Mouse (Mus musculus) kidney, embryonic 15.5 days (tissue): ENCODE measurements around the gene Cfap61. TPM values are rescaled to one million over a fixed set of nuclear protein-coding genes. Genes with fewer than 3 reads are reported as not detected.

Source experiments
- ATAC-seq: fragments of 200-750 bp; cut with Nextera tagmentation; replicated peaks from 2 replicates; pipeline ENCODE4 v1.8.0; 2017; ENCODE audit warnings: moderate TSS enrichment; ENCODE audit not compliant: low FRiP score
- H3K27ac ChIP-seq: fragments of 300-500 bp; sonication (generic); 2 replicates; pipeline ENCODE4 v1.5.1; 2015; ENCODE audit warnings: mild to moderate bottlenecking, inconsistent platforms
- H3K27me3 ChIP-seq: fragments of 300-500 bp; sonication (generic); 2 replicates; pipeline ENCODE4 v1.6.1; 2015; ENCODE audit warnings: inconsistent platforms
- H3K36me3 ChIP-seq: fragments of 300-500 bp; sonication (generic); 2 replicates; pipeline ENCODE4 v1.6.1; 2015; ENCODE audit warnings: inconsistent platforms
- H3K4me1 ChIP-seq: fragments of 300-500 bp; sonication (generic); 2 replicates; pipeline ENCODE4 v1.6.1; 2015; ENCODE audit warnings: inconsistent platforms
- H3K4me2 ChIP-seq: fragments of 300-500 bp; sonication (generic); 2 replicates; pipeline ENCODE4 v1.6.1; 2015; ENCODE audit warnings: moderate library complexity, mild to moderate bottlenecking, inconsistent platforms
- H3K4me3 ChIP-seq: fragments of 300-500 bp; sonication (generic); replicated peaks from 2 replicates; pipeline ENCODE4 v1.5.1; 2015; ENCODE audit warnings: mild to moderate bottlenecking, inconsistent platforms
- H3K9ac ChIP-seq: fragments of 300-500 bp; sonication (generic); 2 replicates; pipeline ENCODE4 v1.6.1; 2015; ENCODE audit warnings: mild to moderate bottlenecking, inconsistent platforms
- H3K9me3 ChIP-seq: fragments of 300-500 bp; sonication (generic); replicated peaks from 2 replicates; pipeline ENCODE4 v1.6.1; 2016; ENCODE audit warnings: inconsistent platforms
- whole genome bisulfite sequencing: fragments of 180-500 bp; shearing (Covaris S2); methylation state at CpG from one replicate; pipeline ENCODE4 v1.1.7; 2015; ENCODE audit warnings: mixed read lengths; 5-methylcytosine and 5-hydroxymethylcytosine counted together
- polyA plus RNA-seq: library from polyadenylated mRNA; unstranded; fragments of >200 nt; fragmentation: Nextera tagmentation; extraction: Ambion mirVana; gene quantifications from 2 replicates; pipeline ENCODE4 v1.2.1, GENCODE M21; 2015

Gene Cfap61
- polyA plus RNA-seq, 1 experiment from 2014 or later, result 3.1 TPM

DNA sequence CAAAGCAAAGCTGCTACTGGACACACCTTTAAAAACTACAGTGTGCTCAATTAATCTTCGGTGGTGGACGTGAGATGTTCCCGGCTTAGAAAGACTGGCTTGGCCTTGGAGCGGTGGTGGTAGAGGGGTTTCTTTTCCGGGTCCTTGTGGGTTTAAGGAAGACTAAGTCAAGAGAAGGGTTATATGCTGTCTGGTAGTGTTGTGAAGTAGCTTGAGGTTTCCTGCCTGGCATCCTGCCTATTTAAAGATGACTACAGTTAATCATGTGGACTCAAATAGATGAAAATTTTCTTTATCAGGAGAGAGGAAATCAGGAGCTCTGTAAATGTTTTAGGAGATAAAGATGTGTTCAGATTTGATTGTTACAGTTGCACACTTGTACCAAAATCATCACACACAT lies 21.7 kb downstream of the Cfap61 start:
- no peaks in the 10 kb centered on the region for H3K36me3 ChIP-seq
- H3K27me3 ChIP-seq, result peaks cover 7% of the 10 kb centered on the region; the same call in 1 of the 2 replicates
- no peak for ATAC-seq
- H3K4me3 ChIP-seq, result no peak overlapping the region
- 44% methylated on average over 5 of the region's 5 CpGs for WGBS
- no peaks in the 10 kb centered on the region for H3K4me1 ChIP-seq
- H3K4me2 ChIP-seq, result no peak overlapping the region
- no peak overlapping the region for H3K27ac ChIP-seq
- no peak overlapping the region for H3K9ac ChIP-seq
- H3K9me3 ChIP-seq, result no peaks in the 10 kb centered on the region

- Histone ChIP-seq H3K36me3 (no peaks in the 10 kb centered on the region), H3K4me1 (no peaks in the 10 kb centered on the region), H3K4me2 (no peak overlapping the region), H3K4me3 (no peak overlapping the region), H3K9me3 (no peaks in the 10 kb centered on the region), H3K9ac (no peak overlapping the region), H3K27me3 (peaks cover 7% of the 10 kb centered on the region; the same call in 1 of the 2 replicates), H3K27ac (no peak overlapping the region)
- 12% methylated on average over 4 of the region's 4 CpGs for WGBS
- ATAC-seq, result no peak
These were observed 22.9 kb downstream of the Cfap61 start for GRCm38 (mm10) chr2:145957450-145957849.

GRCm38 (mm10) chr2:145958097-145958496 lies 23.5 kb downstream of the Cfap61 start:
- H3K36me3 ChIP-seq, result no peaks in the 10 kb centered on the region
- no peaks in the 10 kb centered on the region for H3K9me3 ChIP-seq
- no peak overlapping the region for H3K4me3 ChIP-seq
- H3K9ac ChIP-seq, result no peak overlapping the region
- no peaks in the 10 kb centered on the region for H3K4me1 ChIP-seq
- no peak for ATAC-seq
- H3K27me3 ChIP-seq, result peaks cover 7% of the 10 kb centered on the region; the same call in 1 of the 2 replicates
- WGBS, result 88% methylated on average over 6 of the region's 6 CpGs
- no peak overlapping the region for H3K27ac ChIP-seq
- H3K4me2 ChIP-seq, result no peak overlapping the region

DNA sequence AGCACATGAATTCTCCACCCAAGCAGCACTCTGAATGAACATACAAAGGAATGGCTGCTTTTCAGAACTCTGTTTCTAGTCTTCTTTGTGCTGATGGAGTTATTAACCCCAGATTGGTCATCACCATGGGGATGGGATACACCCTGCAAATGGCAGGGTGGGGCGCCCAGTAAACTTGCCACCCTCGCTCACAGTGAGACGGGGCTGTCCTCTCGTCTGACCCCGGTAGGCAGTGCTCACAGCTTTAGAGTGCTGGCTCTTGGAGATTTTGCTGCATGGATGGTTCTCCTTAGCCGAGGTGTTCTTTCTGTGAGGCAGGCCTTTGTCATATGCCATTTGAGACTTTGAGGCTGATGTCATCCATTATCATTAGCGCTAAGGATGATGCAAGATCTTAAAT lies 24.0 kb downstream of the Cfap61 start:
- Histone ChIP-seq H3K9ac (no peak overlapping the region), H3K4me1 (no peaks in the 10 kb centered on the region), H3K4me2 (no peak overlapping the region), H3K4me3 (no peak overlapping the region), H3K27ac (no peak overlapping the region), H3K27me3 (peaks cover 7% of the 10 kb centered on the region; the same call in 1 of the 2 replicates), H3K36me3 (no peaks in the 10 kb centered on the region), H3K9me3 (no peaks in the 10 kb centered on the region)
- no peak for ATAC-seq
- WGBS, result 80% methylated on average over 7 of the region's 7 CpGs

GRCm38 (mm10) chr2:145961861-145962260 lies 27.3 kb downstream of the Cfap61 start:
- Histone ChIP-seq H3K9ac (no peak overlapping the region), H3K4me1 (no peaks in the 10 kb centered on the region), H3K27me3 (peaks cover 7% of the 10 kb centered on the region; the same call in 1 of the 2 replicates), H3K4me3 (no peak overlapping the region), H3K9me3 (no peaks in the 10 kb centered on the region), H3K36me3 (no peaks in the 10 kb centered on the region), H3K4me2 (no peak overlapping the region), H3K27ac (no peak overlapping the region)
- WGBS, result 87% methylated on average over 5 of the region's 5 CpGs
- no peak for ATAC-seq

- WGBS, result 85% methylated on average over 12 of the region's 12 CpGs
- no peak overlapping the region for H3K9ac ChIP-seq
- H3K36me3 ChIP-seq, result no peaks in the 10 kb centered on the region
- H3K4me3 ChIP-seq, result no peak overlapping the region
- H3K4me2 ChIP-seq, result no peak overlapping the region
- H3K4me1 ChIP-seq, result no peaks in the 10 kb centered on the region
- no peaks in the 10 kb centered on the region for H3K27me3 ChIP-seq
- H3K9me3 ChIP-seq, result no peaks in the 10 kb centered on the region
- ATAC-seq, result no peak
- no peak overlapping the region for H3K27ac ChIP-seq
These were observed 36.2 kb downstream of the Cfap61 start for GRCm38 (mm10) chr2:145970751-145971150.

DNA sequence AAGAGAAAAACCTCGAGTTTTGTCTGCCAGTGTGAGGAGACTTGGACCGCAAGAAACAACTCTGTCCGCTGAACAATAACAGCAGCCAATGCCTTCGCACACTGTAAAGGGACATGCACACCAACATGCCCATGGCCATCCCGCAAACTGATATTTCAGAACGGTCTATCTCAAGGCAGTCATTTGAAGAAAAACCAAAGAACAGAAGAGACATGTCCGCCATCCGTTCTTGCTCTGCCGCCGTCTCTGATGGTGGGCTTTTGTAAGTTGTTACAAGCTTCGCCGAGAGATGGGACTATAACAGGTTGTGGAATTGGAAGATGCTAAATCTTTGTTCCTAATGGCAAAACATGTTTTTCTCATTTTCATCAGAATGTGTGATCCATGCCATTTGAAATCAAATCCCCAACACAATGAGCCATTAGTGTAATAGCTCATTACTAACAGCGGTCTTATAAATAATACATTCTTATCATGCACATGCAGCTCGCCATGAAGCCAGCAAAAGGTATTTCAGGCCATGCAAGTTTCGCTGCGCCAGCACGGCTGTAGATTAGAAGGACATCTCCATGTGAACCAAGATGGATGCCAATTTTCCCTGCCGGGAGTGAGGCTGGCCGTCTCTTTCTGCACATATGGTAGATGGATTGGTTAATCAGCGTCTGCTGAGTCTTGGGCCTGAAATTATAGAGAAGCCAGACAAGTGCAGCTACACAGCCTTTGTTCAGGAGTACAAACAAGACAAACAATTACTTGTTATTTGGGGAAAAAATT lies 36.8 kb downstream of the Cfap61 start:
- WGBS, result 92% methylated on average over 20 of the region's 20 CpGs

GRCm38 (mm10) chr2:145972571-145972970 lies 38.0 kb downstream of the Cfap61 start:
- Histone ChIP-seq H3K4me3 (no peak overlapping the region), H3K36me3 (no peaks in the 10 kb centered on the region), H3K9ac (no peak overlapping the region), H3K27ac (no peak overlapping the region), H3K9me3 (no peaks in the 10 kb centered on the region), H3K27me3 (no peaks in the 10 kb centered on the region), H3K4me1 (no peaks in the 10 kb centered on the region), H3K4me2 (no peak overlapping the region)
- 79% methylated on average over 4 of the region's 4 CpGs for WGBS
- no peak for ATAC-seq

More for the DNA sequence above, 36.8 kb downstream of the Cfap61 start:
- H3K4me1 ChIP-seq, result no peaks in the 10 kb centered on the region
- H3K4me3 ChIP-seq, result no peak overlapping the region
- no peaks in the 10 kb centered on the region for H3K27me3 ChIP-seq
- H3K36me3 ChIP-seq, result no peaks in the 10 kb centered on the region
- no peak overlapping the region for H3K9ac ChIP-seq
- no peak for ATAC-seq
- H3K4me2 ChIP-seq, result no peak overlapping the region
- H3K9me3 ChIP-seq, result no peaks in the 10 kb centered on the region
- no peak overlapping the region for H3K27ac ChIP-seq

DNA sequence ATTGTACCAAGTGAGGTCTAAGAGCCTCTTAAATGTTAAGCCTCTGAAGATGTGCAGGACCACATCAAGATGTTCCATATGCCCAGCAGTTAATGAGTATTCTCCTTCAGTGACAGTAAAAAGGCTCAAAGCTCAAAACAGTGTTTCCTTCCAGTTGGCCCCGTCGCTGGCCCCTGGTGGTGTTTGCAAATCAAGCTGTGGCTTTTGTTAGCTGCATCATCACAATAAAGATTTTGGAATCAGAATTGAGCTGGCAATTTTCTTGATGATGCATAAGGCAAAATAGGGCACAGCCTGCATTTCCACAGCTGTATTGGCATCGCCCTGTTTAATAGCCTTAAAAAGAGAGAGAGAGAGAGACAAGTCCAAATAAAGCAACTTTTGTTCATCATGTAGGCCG lies 45.0 kb downstream of the Cfap61 start:
- Histone ChIP-seq H3K4me2 (no peak overlapping the region), H3K4me1 (no peaks in the 10 kb centered on the region), H3K9ac (no peak overlapping the region), H3K27ac (no peak overlapping the region), H3K4me3 (no peak overlapping the region), H3K27me3 (no peaks in the 10 kb centered on the region), H3K36me3 (no peaks in the 10 kb centered on the region), H3K9me3 (no peaks in the 10 kb centered on the region)
- WGBS, result 81% methylated on average over 4 of the region's 4 CpGs
- ATAC-seq, result no peak

- Histone ChIP-seq H3K4me1 (no peaks in the 10 kb centered on the region), H3K27ac (no peak overlapping the region), H3K36me3 (no peaks in the 10 kb centered on the region), H3K9me3 (no peaks in the 10 kb centered on the region), H3K27me3 (no peaks in the 10 kb centered on the region), H3K4me3 (no peak overlapping the region), H3K4me2 (no peak overlapping the region), H3K9ac (no peak overlapping the region)
- no peak for ATAC-seq
- 82% methylated on average over 9 of the region's 9 CpGs for WGBS
These were observed 46.3 kb downstream of the Cfap61 start for GRCm38 (mm10) chr2:145980881-145981280.

GRCm38 (mm10) chr2:145981699-145982112 lies 47.1 kb downstream of the Cfap61 start:
- ATAC-seq, result no peak
- H3K9me3 ChIP-seq, result no peaks in the 10 kb centered on the region
- H3K4me2 ChIP-seq, result no peak overlapping the region
- no peak overlapping the region for H3K4me3 ChIP-seq
- H3K27ac ChIP-seq, result no peak overlapping the region
- H3K4me1 ChIP-seq, result no peaks in the 10 kb centered on the region
- H3K27me3 ChIP-seq, result no peaks in the 10 kb centered on the region
- no peaks in the 10 kb centered on the region for H3K36me3 ChIP-seq
- no peak overlapping the region for H3K9ac ChIP-seq
- 45% methylated on average over 6 of the region's 6 CpGs for WGBS

DNA sequence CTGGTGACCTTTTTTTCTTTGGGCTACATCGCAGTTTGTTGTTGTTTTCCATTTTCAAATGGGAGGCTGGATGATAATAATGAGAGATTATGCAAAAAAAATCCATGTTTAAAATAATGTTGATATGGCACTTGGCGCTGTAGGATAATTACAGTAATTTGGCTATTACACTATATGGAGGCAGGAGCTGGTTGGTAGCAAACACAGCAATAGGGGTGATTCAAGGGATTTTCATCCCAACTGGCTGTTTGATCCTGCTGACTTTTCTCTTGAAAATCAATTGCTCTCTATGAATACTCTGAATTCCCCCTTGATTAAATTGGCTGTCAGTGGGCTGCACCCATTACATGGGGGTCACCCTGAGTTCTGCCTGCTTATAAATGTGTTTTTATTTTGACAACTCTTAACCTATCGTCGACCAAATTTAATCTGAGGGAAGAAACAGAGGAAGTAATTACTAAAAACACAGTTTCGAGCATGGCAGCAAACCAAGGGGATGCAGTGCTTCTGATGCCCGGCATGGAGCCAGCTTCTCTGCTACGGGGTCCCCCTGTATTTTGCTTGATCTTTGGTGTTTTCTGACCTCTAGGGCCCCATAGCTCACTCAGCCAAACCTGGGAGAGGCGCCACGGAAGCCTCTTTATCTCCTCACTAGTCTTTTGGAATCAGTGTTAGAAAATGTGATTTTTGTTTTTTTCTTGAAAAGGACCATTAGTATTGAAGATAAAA lies 47.9 kb downstream of the Cfap61 start:
- Histone ChIP-seq H3K36me3 (no peaks in the 10 kb centered on the region), H3K27ac (no peak overlapping the region), H3K9ac (no peak overlapping the region), H3K27me3 (no peaks in the 10 kb centered on the region), H3K4me2 (no peak overlapping the region), H3K4me1 (no peaks in the 10 kb centered on the region), H3K9me3 (no peaks in the 10 kb centered on the region), H3K4me3 (no peak overlapping the region)
- no peak for ATAC-seq
- WGBS, result 69% methylated on average over 9 of the region's 9 CpGs
